Mouse (Mus musculus) heart, embryonic 16.5 days (tissue): ENCODE measurements at regions not wholly inside any gene's neighbourhood (a gene's known extent, or its start where the extent isn't known, plus 50 kb on each side); places are given as distances from the start of the nearest gene placed in this dataset.

Source experiments
- ATAC-seq: fragments of 200-750 bp; cut with Nextera tagmentation; replicated peaks from 2 replicates; pipeline ENCODE4 v1.8.0; 2017; ENCODE audit warnings: moderate number of reproducible peaks; ENCODE audit not compliant: insufficient read depth, low FRiP score; ENCODE audit errors: extremely low read depth
- H3K27ac ChIP-seq: fragments of 300-500 bp; sonication (generic); 2 replicates; pipeline ENCODE4 v1.5.1; 2014; ENCODE audit warnings: mild to moderate bottlenecking, low read length, control low read depth, moderate library complexity
- H3K27me3 ChIP-seq: fragments of 300-500 bp; sonication (generic); 2 replicates; pipeline ENCODE4 v1.6.1; 2014; ENCODE audit warnings: low read length, mixed read lengths; ENCODE audit not compliant: control insufficient read depth, insufficient read depth
- H3K36me3 ChIP-seq: fragments of 300-500 bp; sonication (generic); 2 replicates; pipeline ENCODE4 v1.6.1; 2014; ENCODE audit not compliant: control insufficient read depth, insufficient read depth
- H3K4me1 ChIP-seq: fragments of 300-500 bp; sonication (generic); 2 replicates; pipeline ENCODE4 v1.6.1; 2014; ENCODE audit warnings: low read length, mixed read lengths; ENCODE audit not compliant: control insufficient read depth, insufficient read depth
- H3K4me2 ChIP-seq: fragments of 300-500 bp; sonication (generic); 2 replicates; pipeline ENCODE4 v1.6.1; 2014; ENCODE audit warnings: low read depth, mild to moderate bottlenecking, control low read depth, low read length
- H3K4me3 ChIP-seq: fragments of 300-500 bp; sonication (generic); 2 replicates; pipeline ENCODE4 v1.5.1; 2014; ENCODE audit warnings: mild to moderate bottlenecking, control low read depth, low read length
- H3K9ac ChIP-seq: fragments of 300-500 bp; sonication (generic); 2 replicates; pipeline ENCODE4 v1.6.1; 2014; ENCODE audit warnings: low read length, control low read depth
- H3K9me3 ChIP-seq: fragments of 300-500 bp; sonication (generic); replicated peaks from 2 replicates; pipeline ENCODE4 v1.6.1; 2016; ENCODE audit warnings: low read length; ENCODE audit not compliant: control insufficient read depth
- WGBS: fragments of 180-500 bp; shearing (Covaris S2); extraction: QIAGEN DNeasy Blood & Tissue Kit; methylation state at CpG from one replicate; pipeline ENCODE4 v1.1.7; 2014; 5-methylcytosine and 5-hydroxymethylcytosine counted together

DNA sequence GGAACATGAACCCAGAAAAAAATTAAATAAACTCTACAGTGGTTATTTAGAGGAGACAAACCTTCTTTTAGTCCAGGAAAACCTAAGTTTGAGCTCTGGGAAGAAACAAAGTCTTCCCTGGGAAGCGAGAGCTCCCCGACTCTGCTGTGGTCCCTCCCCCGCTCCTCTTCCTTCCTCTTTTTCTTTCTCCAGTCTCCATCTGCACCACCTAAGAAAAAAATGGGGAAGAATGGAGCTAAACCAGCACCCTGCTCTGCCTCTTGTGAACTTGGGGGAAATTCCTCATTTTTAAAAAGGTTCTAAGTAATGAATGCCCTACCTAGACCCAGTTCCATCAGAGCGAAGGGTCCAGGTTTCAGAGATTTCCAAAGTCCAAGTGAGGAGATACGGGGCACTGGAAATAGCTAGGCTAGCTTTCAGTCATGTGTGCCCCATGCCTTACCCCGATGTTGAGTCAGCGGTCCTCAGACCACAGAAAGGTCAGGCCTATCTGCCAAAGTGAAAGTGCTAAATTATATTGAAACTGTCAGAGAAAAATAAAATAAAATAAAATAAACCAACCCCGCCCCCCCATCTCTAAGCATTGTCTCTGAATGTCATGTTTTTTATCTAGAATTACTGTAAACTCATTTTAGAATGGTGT lies 126.1 kb upstream of the Klf3 start:
- Histone ChIP-seq H3K9me3 (no peaks in the 10 kb centered on the region), H3K4me1 (no peaks in the 10 kb centered on the region), H3K27ac (peak overlapping the region; percentile 21; the same call in 1 of the 2 replicates), H3K4me3 (no peak overlapping the region), H3K27me3 (no peaks in the 10 kb centered on the region), H3K36me3 (no peaks in the 10 kb centered on the region), H3K9ac (no peak overlapping the region), H3K4me2 (peak overlapping the region; percentile 17; the same call in 1 of the 2 replicates)
- WGBS, result 83% methylated on average over 8 of the region's 8 CpGs
- no peak for ATAC-seq

- H3K9ac ChIP-seq, result no peak overlapping the region
- H3K9me3 ChIP-seq, result no peaks in the 10 kb centered on the region
- no peak overlapping the region; the same call in 1 of the 2 replicates for H3K4me2 ChIP-seq
- 79% methylated on average over 2 of the region's 2 CpGs for WGBS
- H3K4me3 ChIP-seq, result no peak overlapping the region
- ATAC-seq, result no peak
- H3K4me1 ChIP-seq, result no peaks in the 10 kb centered on the region
- H3K36me3 ChIP-seq, result no peaks in the 10 kb centered on the region
- H3K27me3 ChIP-seq, result no peaks in the 10 kb centered on the region
- H3K27ac ChIP-seq, result no peak overlapping the region
Measured at GRCm38 (mm10) chr5:64678706-64679105, 124.5 kb upstream of the Klf3 start.

GRCm38 (mm10) chr5:64679996-64680625 lies 123.1 kb upstream of the Klf3 start:
- H3K27ac ChIP-seq, result no peak overlapping the region
- no peak overlapping the region for H3K4me3 ChIP-seq
- no peaks in the 10 kb centered on the region for H3K27me3 ChIP-seq
- H3K9me3 ChIP-seq, result no peaks in the 10 kb centered on the region
- 0 out of 2 replicates have a peak overlapping the region, but pooled peaks have one; percentile 1 for H3K4me2 ChIP-seq
- H3K36me3 ChIP-seq, result no peaks in the 10 kb centered on the region
- WGBS, result 59% methylated on average over 18 of the region's 18 CpGs
- no peaks in the 10 kb centered on the region for H3K4me1 ChIP-seq
- no peak for ATAC-seq
- no peak overlapping the region for H3K9ac ChIP-seq

GRCm38 (mm10) chr5:64681161-64681560 lies 122.0 kb upstream of the Klf3 start:
- Histone ChIP-seq H3K9me3 (no peaks in the 10 kb centered on the region), H3K27ac (no peak overlapping the region), H3K4me2 (no peak overlapping the region), H3K4me1 (no peaks in the 10 kb centered on the region), H3K9ac (no peak overlapping the region), H3K4me3 (no peak overlapping the region), H3K36me3 (no peaks in the 10 kb centered on the region), H3K27me3 (no peaks in the 10 kb centered on the region)
- ATAC-seq, result no peak
- WGBS, result 80% methylated on average over 5 of the region's 5 CpGs

- H3K4me2 ChIP-seq, result no peak overlapping the region
- H3K27me3 ChIP-seq, result no peaks in the 10 kb centered on the region
- no peak overlapping the region for H3K9ac ChIP-seq
- no peaks in the 10 kb centered on the region for H3K36me3 ChIP-seq
- H3K4me1 ChIP-seq, result no peaks in the 10 kb centered on the region
- WGBS, result 59% methylated on average over 7 of the region's 7 CpGs
- ATAC-seq, result no peak
- H3K4me3 ChIP-seq, result no peak overlapping the region
- H3K27ac ChIP-seq, result no peak overlapping the region
- H3K9me3 ChIP-seq, result no peaks in the 10 kb centered on the region
Measured at GRCm38 (mm10) chr5:64682326-64682845, 120.8 kb upstream of the Klf3 start.

DNA sequence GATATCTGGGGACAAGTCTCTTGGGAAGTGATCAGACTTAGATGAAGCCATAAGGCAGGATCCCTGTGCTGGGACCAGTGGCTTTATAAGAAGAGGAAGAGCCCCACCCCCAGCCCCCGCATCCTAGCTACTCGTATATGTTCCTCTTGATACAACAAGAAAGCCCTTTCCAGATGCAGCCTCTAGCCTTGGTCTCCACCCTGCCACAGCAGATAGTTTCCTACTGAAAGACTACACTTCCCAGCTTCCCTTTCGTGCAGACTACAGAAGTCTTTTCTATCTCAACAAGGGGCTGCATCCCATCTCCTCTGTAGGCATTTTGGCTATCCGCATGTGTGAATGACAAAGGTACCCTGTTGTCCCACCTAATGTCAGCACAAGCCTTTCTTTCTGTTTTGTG lies 119.8 kb upstream of the Klf3 start:
- Histone ChIP-seq H3K9me3 (no peaks in the 10 kb centered on the region), H3K36me3 (no peaks in the 10 kb centered on the region), H3K9ac (no peak overlapping the region), H3K4me2 (no peak overlapping the region), H3K4me1 (no peaks in the 10 kb centered on the region), H3K27ac (no peak overlapping the region), H3K4me3 (no peak overlapping the region), H3K27me3 (no peaks in the 10 kb centered on the region)
- ATAC-seq, result no peak
- 80% methylated on average over 4 of the region's 4 CpGs for WGBS

DNA sequence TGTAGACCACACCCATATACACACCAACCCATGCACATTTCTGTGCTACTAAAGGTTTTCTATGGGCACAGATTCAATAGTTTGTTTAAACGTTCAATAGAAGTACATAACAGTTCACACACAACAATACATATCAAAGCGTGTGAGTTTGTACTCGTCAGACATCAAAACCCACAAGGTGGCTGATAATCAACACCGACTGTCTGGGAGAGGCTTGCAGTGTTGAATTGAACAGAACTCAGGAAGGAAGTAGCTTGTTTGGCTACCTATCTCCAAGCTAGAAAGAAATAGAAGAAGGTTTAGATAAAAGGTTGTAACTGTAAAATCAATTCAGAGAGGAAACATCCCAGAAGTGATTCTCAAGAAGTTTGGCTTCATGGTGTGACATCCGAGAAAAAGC lies 118.9 kb upstream of the Klf3 start:
- H3K9ac ChIP-seq, result no peak overlapping the region
- no peaks in the 10 kb centered on the region for H3K36me3 ChIP-seq
- H3K9me3 ChIP-seq, result no peaks in the 10 kb centered on the region
- no peaks in the 10 kb centered on the region for H3K4me1 ChIP-seq
- no peaks in the 10 kb centered on the region for H3K27me3 ChIP-seq
- no peak overlapping the region for H3K4me2 ChIP-seq
- H3K4me3 ChIP-seq, result no peak overlapping the region
- H3K27ac ChIP-seq, result no peak overlapping the region
- ATAC-seq, result no peak
- 62% methylated on average over 5 of the region's 5 CpGs for WGBS

- Histone ChIP-seq H3K27ac (no peak overlapping the region), H3K9me3 (peaks cover 5% of the 10 kb centered on the region; the same call in 1 of the 2 replicates), H3K9ac (no peak overlapping the region), H3K27me3 (no peaks in the 10 kb centered on the region), H3K36me3 (no peaks in the 10 kb centered on the region), H3K4me1 (no peaks in the 10 kb centered on the region), H3K4me2 (no peak overlapping the region), H3K4me3 (no peak overlapping the region)
- no peak for ATAC-seq
- 81% methylated on average over 7 of the region's 7 CpGs for WGBS
Measured at GRCm38 (mm10) chr5:64690148-64690547, 113.0 kb upstream of the Klf3 start.

- H3K27ac ChIP-seq, result no peak overlapping the region
- peaks cover 5% of the 10 kb centered on the region; the same call in 1 of the 2 replicates for H3K9me3 ChIP-seq
- H3K36me3 ChIP-seq, result no peaks in the 10 kb centered on the region
- no peak overlapping the region for H3K4me2 ChIP-seq
- 90% methylated on average over 8 of the region's 8 CpGs for WGBS
- no peaks in the 10 kb centered on the region for H3K27me3 ChIP-seq
- H3K9ac ChIP-seq, result no peak overlapping the region
- no peaks in the 10 kb centered on the region for H3K4me1 ChIP-seq
- no peak overlapping the region for H3K4me3 ChIP-seq
- ATAC-seq, result no peak
Measured at GRCm38 (mm10) chr5:64691406-64692100, 111.6 kb upstream of the Klf3 start.
